Mouse (Mus musculus) liver, embryonic 16.5 days (tissue): Measurements from ENCODE around the gene Mylk3. TPM values are rescaled to one million over a fixed set of nuclear protein-coding genes. Genes with fewer than 3 reads are reported as not detected.

Experiments
- ATAC-seq: fragments of 200-750 bp; cut with Nextera tagmentation; 2 replicates; pipeline ENCODE4 v1.8.0; 2017; ENCODE audit warnings: low read depth, mild to moderate bottlenecking, moderate number of reproducible peaks, moderate library complexity
- H3K27ac ChIP-seq: fragments of 300-500 bp; sonication (generic); 2 replicates; pipeline ENCODE4 v1.5.1; 2014; ENCODE audit warnings: mild to moderate bottlenecking, low read length
- H3K27me3 ChIP-seq: fragments of 300-500 bp; sonication (generic); 2 replicates; pipeline ENCODE4 v1.6.1; 2014; ENCODE audit warnings: low read depth, low read length, mixed read lengths; ENCODE audit not compliant: control insufficient read depth, insufficient read depth
- H3K36me3 ChIP-seq: fragments of 300-500 bp; sonication (generic); 2 replicates; pipeline ENCODE4 v1.6.1; 2014; ENCODE audit warnings: mild to moderate bottlenecking; ENCODE audit not compliant: control insufficient read depth, insufficient read depth
- H3K4me1 ChIP-seq: fragments of 300-500 bp; sonication (generic); 2 replicates; pipeline ENCODE4 v1.6.1; 2014; ENCODE audit warnings: low read depth, low read length, mixed read lengths; ENCODE audit not compliant: control insufficient read depth
- H3K4me2 ChIP-seq: fragments of 300-500 bp; sonication (generic); 2 replicates; pipeline ENCODE4 v1.6.1; 2014; ENCODE audit warnings: low read depth, low read length, mixed read lengths
- H3K4me3 ChIP-seq: fragments of 300-500 bp; sonication (generic); 2 replicates; pipeline ENCODE4 v1.5.1; 2014; ENCODE audit warnings: low read depth, mild to moderate bottlenecking, low read length
- H3K9ac ChIP-seq: fragments of 300-500 bp; sonication (generic); 2 replicates; pipeline ENCODE4 v1.6.1; 2014; ENCODE audit warnings: low read depth, low read length
- H3K9me3 ChIP-seq: fragments of 300-500 bp; sonication (generic); replicated peaks from 2 replicates; pipeline ENCODE4 v1.6.1; 2016; ENCODE audit warnings: low read length; ENCODE audit not compliant: control insufficient read depth
- whole genome bisulfite sequencing: fragments of 180-500 bp; shearing (Covaris S2); extraction: QIAGEN DNeasy Blood & Tissue Kit; methylation state at CpG from one replicate; pipeline ENCODE4 v1.1.7; 2014; ENCODE audit not compliant: insufficient replicate concordance; 5-methylcytosine and 5-hydroxymethylcytosine counted together
- polyA plus RNA-seq: library from polyadenylated mRNA; unstranded; fragments of >200 nt; fragmentation: Nextera tagmentation; extraction: Ambion mirVana; gene quantifications from 2 replicates; pipeline ENCODE4 v1.2.1, GENCODE M21; 2015

The Mylk3 gene
- polyA plus RNA-seq, 1 experiment from 2014 or later, result 66.3 TPM

DNA sequence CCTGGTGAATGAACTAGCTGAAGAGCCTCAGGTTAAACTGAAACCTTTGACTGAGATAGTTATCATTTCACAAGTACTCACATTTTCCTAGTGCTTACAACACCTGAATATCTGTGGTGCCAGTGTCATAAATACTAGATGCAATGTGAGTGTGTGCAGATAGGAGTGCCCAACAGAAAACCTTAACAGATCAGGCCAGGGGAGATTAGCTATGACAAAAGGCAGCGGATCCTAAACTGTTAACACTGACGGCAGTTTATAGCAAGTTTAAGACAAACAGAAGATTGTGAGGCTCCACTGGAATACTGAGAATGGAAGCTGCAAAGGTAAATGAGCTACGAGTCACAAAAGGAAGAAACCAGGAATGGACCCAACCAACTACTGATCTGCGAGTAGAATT, 40.9 kb upstream of the Mylk3 start:
- no peaks in the 10 kb centered on the region for H3K9me3 ChIP-seq
- peak overlapping the region; percentile 8; the same call in 1 of the 2 replicates for H3K4me2 ChIP-seq
- H3K36me3 ChIP-seq, result no peaks in the 10 kb centered on the region
- no peak for ATAC-seq
- no peaks in the 10 kb centered on the region for H3K27me3 ChIP-seq
- peaks cover 50% of the 10 kb centered on the region for H3K4me1 ChIP-seq
- no peak overlapping the region for H3K27ac ChIP-seq
- no peak overlapping the region for H3K4me3 ChIP-seq
- H3K9ac ChIP-seq, result peak overlapping the region; percentile 24; the same call in 1 of the 2 replicates
- WGBS, result 44% methylated on average over 4 of the region's 4 CpGs

DNA sequence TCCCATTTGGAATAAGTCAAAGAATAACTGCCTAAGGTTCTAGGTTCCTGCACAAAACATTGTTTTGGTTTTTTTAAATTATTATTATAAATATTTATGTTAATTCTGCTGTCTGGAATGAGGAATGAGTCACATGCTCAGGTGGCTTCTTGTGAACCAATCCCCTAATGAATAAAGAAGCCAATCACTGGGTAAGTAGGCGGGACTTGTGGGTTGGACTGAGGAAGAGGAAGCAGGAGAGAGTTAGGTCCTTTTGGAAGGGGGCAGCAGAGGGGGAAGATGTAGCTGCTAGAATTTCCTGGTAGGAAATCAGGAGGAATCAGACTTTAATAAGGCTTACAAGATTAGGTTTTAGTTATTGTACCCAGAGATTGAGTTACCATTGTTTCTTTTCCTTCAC, 35.2 kb upstream of the Mylk3 start:
- WGBS, result 81% methylated on average over 1 of the region's 1 CpGs
- Histone ChIP-seq H3K9ac (no peak overlapping the region), H3K4me1 (peaks cover 17% of the 10 kb centered on the region), H3K27me3 (no peaks in the 10 kb centered on the region), H3K36me3 (no peaks in the 10 kb centered on the region), H3K27ac (no peak overlapping the region), H3K4me2 (no peak overlapping the region), H3K9me3 (no peaks in the 10 kb centered on the region), H3K4me3 (no peak overlapping the region)
- ATAC-seq, result no peak

DNA sequence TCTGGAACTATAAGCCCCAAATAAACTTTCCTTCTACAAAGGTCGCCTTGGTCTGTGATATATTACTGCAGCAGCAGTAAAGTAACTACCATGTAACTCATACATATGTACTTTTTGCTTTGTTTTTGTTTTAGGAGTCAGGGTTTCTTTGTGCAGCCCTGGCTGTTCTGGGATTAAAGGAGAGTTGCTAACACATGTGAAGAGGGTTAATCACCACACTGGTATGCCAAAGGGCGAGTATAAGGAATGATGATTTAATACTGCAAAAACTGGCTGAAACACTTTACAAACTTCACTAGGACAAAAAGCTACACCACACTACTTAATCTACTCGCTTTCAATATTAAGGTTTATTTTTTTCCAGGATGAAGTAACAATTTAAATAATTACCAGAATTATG, 22.4 kb upstream of the Mylk3 start:
- Histone ChIP-seq H3K36me3 (no peaks in the 10 kb centered on the region; the same call in 1 of the 2 replicates), H3K4me3 (no peak overlapping the region), H3K4me2 (no peak overlapping the region), H3K9me3 (no peaks in the 10 kb centered on the region), H3K9ac (no peak overlapping the region), H3K27me3 (no peaks in the 10 kb centered on the region), H3K27ac (no peak overlapping the region), H3K4me1 (no peaks in the 10 kb centered on the region; the same call in 1 of the 2 replicates)
- WGBS, result 52% methylated on average over 3 of the region's 3 CpGs
- no peak for ATAC-seq

DNA sequence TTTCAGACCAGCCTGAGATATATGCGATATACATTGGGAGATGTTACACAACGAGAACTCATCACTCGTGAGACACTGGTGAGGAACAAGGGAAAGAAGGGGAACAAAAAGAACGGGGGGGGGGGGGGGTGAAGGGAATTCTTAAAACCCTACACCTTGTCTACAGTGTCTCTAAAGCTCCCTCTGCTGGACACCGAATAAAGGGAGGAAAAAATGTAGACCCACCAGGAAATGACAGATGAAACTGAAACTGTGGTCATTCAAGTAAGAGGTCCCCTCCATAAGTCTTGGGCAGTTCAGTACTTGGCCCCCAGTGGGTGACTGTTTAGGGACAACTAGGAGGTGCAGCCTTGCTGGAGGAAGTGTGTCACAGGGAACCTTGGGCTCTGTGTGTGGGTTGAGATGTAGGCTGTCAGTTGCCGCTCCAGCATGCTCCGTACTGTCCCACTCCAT, 21.9 kb upstream of the Mylk3 start:
- H3K27me3 ChIP-seq, result no peaks in the 10 kb centered on the region
- no peaks in the 10 kb centered on the region; the same call in 1 of the 2 replicates for H3K4me1 ChIP-seq
- H3K36me3 ChIP-seq, result no peaks in the 10 kb centered on the region; the same call in 1 of the 2 replicates
- no peak overlapping the region for H3K4me3 ChIP-seq
- 52% methylated on average over 7 of the region's 7 CpGs for WGBS
- H3K9ac ChIP-seq, result no peak overlapping the region
- no peaks in the 10 kb centered on the region for H3K9me3 ChIP-seq
- no peak overlapping the region for H3K4me2 ChIP-seq
- ATAC-seq, result 0 out of 2 replicates have a peak, but pooled peaks have one; percentile 13
- H3K27ac ChIP-seq, result no peak overlapping the region

DNA sequence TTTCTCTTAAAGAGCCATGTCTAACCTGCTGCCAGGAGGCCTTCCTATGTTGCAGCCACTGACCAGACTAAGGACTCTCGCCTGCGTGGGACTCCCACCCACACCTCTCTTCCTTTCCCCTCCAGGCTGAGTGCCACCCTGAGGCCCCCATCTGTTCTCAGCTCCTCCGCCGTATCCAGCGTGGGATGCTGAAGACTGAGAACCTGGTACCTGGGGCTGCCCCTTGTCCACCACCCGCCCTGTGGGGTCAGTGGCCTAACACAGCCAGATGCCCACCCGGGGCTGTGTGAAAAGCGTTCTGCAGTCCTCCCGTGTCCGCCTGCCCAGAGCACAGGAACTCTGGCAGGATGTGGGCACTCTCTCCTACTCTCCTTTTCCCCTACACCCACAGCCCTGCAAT, 19.8 kb upstream of the Mylk3 start:
- Histone ChIP-seq H3K4me2 (no peak overlapping the region), H3K9me3 (no peaks in the 10 kb centered on the region), H3K27me3 (no peaks in the 10 kb centered on the region), H3K36me3 (no peaks in the 10 kb centered on the region; the same call in 1 of the 2 replicates), H3K4me3 (no peak overlapping the region), H3K9ac (no peak overlapping the region), H3K4me1 (no peaks in the 10 kb centered on the region; the same call in 1 of the 2 replicates), H3K27ac (no peak overlapping the region)
- no peak for ATAC-seq
- WGBS, result 63% methylated on average over 10 of the region's 10 CpGs

DNA sequence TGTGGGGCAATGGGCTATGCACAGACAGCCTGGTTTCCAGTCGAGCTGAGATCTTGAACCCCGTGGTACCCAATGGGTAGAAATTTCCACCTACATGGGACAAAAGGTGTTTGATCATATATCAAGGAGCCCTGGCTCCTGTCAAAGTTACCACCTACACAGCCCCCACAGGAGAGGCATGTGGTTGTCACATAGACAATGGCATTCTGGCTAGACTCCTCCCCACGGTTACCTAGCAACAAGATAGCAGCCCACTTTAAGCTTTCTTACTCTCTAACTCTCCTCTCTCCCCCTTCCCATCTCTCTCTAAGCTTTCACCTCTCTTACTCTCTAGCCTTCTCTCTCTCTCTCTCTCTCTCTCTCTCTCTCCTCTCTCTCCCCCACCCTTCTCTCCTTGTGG, 19.3 kb upstream of the Mylk3 start:
- H3K9ac ChIP-seq, result no peak overlapping the region
- H3K4me3 ChIP-seq, result no peak overlapping the region
- no peak overlapping the region for H3K4me2 ChIP-seq
- ATAC-seq, result no peak
- WGBS, result 48% methylated on average over 3 of the region's 3 CpGs
- no peaks in the 10 kb centered on the region for H3K9me3 ChIP-seq
- H3K27ac ChIP-seq, result no peak overlapping the region
- H3K27me3 ChIP-seq, result no peaks in the 10 kb centered on the region
- no peaks in the 10 kb centered on the region; the same call in 1 of the 2 replicates for H3K36me3 ChIP-seq
- no peaks in the 10 kb centered on the region; the same call in 1 of the 2 replicates for H3K4me1 ChIP-seq

DNA sequence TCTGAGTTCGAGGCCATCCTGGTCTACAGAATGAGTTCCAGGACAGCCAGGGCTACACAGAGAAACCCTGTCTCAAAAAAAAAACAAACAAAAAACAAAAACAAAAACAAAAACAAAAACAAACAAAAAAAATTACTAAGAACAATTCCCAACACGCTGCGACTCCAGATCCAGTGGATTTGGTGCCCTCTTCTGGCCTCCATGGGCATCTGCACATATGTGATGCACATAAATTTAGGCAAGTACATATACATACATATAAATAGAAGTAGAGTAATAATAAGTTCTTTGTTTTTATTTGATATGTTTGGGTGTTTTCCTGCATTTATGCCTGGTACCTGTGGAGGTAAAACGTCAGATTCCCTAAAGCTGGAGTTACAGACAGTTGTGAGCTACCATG, 12.4 kb upstream of the Mylk3 start:
- no peak for ATAC-seq
- Histone ChIP-seq H3K36me3 (no peaks in the 10 kb centered on the region), H3K4me2 (no peak overlapping the region), H3K27ac (no peak overlapping the region), H3K9ac (no peak overlapping the region), H3K4me3 (no peak overlapping the region), H3K4me1 (peaks cover 32% of the 10 kb centered on the region), H3K9me3 (no peaks in the 10 kb centered on the region), H3K27me3 (no peaks in the 10 kb centered on the region)
- WGBS, result 77% methylated on average over 4 of the region's 4 CpGs

DNA sequence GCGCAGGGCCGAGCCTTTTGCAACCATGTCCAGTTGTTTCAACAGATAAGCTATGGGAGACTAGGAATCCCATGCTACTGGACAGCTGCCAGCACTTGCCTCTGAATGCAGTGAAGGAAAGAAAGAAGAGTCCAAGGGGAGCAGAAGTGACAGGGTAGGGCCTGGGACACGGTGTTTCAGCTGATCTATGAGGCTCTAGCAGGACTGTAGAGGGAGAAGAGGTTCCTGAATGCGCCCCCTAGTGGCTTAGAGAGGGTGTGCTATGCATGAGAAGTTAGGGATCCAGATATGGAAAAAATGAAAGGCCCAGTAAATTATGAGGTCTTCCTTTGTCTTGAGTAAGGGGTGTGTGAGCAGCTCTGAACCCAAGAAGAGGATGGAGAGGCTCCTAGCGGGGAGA, 11.4 kb upstream of the Mylk3 start:
- 37% methylated on average over 5 of the region's 5 CpGs for WGBS
- H3K9ac ChIP-seq, result no peak overlapping the region
- 0 out of 2 replicates have a peak overlapping the region, but pooled peaks have one; percentile 49 for H3K4me2 ChIP-seq
- no peaks in the 10 kb centered on the region for H3K9me3 ChIP-seq
- peak overlapping the region; percentile 48 for H3K27ac ChIP-seq
- peaks cover 32% of the 10 kb centered on the region for H3K4me1 ChIP-seq
- H3K4me3 ChIP-seq, result no peak overlapping the region
- H3K27me3 ChIP-seq, result no peaks in the 10 kb centered on the region
- no peaks in the 10 kb centered on the region for H3K36me3 ChIP-seq
- peak; percentile 82 for ATAC-seq

DNA sequence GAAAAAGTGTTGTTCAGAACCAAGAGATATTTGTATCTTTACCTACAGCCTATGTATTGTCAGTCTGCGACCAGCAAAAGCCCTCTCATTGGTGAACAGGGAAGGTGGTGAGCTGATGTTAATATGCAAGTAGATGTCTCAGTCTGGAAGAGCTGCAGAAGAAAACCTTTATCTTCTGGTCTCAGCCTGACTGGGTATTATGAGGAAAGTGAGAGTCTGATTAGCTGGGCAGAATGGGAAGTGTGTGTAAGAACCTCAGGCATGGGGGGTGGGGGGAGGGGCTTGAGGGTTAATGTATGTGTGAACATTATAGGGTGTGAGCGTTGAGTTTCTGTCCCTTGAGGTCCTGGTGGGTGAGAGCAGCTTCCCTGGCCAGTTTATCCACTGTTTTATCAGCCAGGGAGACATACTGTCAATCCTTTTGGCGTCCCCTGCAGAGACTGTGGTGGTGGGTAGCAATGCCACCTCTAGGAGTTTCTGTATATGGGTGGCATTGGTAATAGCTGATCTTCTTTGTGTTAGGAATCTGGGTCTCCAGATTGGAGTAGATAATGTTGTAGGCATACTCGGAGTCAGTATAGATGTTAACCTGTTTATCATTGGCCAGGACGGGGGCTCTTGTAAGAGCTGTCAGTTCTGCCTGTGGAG, 10.4 kb upstream of the Mylk3 start:
- H3K27me3 ChIP-seq, result no peaks in the 10 kb centered on the region
- peak overlapping the region; percentile 49 for H3K4me2 ChIP-seq
- peaks cover 36% of the 10 kb centered on the region for H3K4me1 ChIP-seq
- H3K27ac ChIP-seq, result peak overlapping the region; percentile 82
- no peaks in the 10 kb centered on the region for H3K9me3 ChIP-seq
- H3K4me3 ChIP-seq, result peak overlapping the region; percentile 27; the same call in 1 of the 2 replicates
- peak overlapping the region; percentile 45 for H3K9ac ChIP-seq
- no peaks in the 10 kb centered on the region for H3K36me3 ChIP-seq
- peak; percentile 48 for ATAC-seq
- WGBS, result 22% methylated on average over 5 of the region's 5 CpGs
